Comparison of ENCODE assay signal across 35 mouse cellular contexts in genomic region chr14:57699461-57699970, GRCm38 (mm10). TPM values are rescaled to one million over a fixed set of nuclear protein-coding genes. Genes with fewer than 3 reads are reported as not detected.
DNase-seq lines count a peak whose midpoint lies in the region; ATAC-seq and TF ChIP-seq lines count a peak whose summit lies in the region.
"Had no signal": no experiment of that assay in that cellular context is flagged by ENCODE, and none has a peak within 500 bp of the region (broad histone marks: within the 10 kb centered on the region; RNA-seq: fewer than 3 reads in every experiment).

No protein-coding gene starts in this region.

- no peaks in the 10 kb centered on the region for H3K9me3 ChIP-seq in forebrain, embryonic 11.5 days (ENCODE audit: control insufficient read depth, low read length)
- H3K9me3 ChIP-seq in forebrain, embryonic 13.5 days (replicated peaks) = no peaks in the 10 kb centered on the region
- no peaks in the 10 kb centered on the region for H3K9me3 ChIP-seq in kidney, embryonic 15.5 days (replicated peaks)
- H3K9me3 ChIP-seq in ES-E14 (ENCODE audit: control insufficient read depth, insufficient read depth, low read depth, low read length) = no peaks in the 10 kb centered on the region
- H3K9me3 ChIP-seq: embryonic facial prominence, embryonic 10.5 days; embryonic facial prominence, embryonic 13.5 days; heart, embryonic 13.5 days had no signal

- in situ Hi-C loops in ES-E14 (cut with MboI; ENCODE audit: low sequenced_read_pairs in 2 of 2, unreplicated experiment in 2 of 2) = loop anchor here in 1 of 2 experiments (25.0 kb wide), 1 partner anchor 213 kb away; no protein-coding TSS in a partner anchor

- no peak for ATAC-seq in forebrain, embryonic 11.5 days (replicated peaks; ENCODE audit: low FRiP score)
- no peak for ATAC-seq in forebrain, embryonic 13.5 days
- 0 out of 2 replicates have a peak, but pooled peaks have one; percentile 25 for ATAC-seq in kidney, embryonic 15.5 days (replicated peaks; ENCODE audit: low FRiP score)
- ATAC-seq: activated CD4-positive, CD25-positive, alpha-beta regulatory T cell, adult 4 months; forebrain, embryonic 14.5 days; forebrain, postnatal 0 days; hindbrain, postnatal 0 days; inflammation-experienced regulatory T-cells, adult 6 months; intestine, embryonic 16.5 days had no signal

- H3K4me1 ChIP-seq in forebrain, embryonic 11.5 days (replicated peaks; ENCODE audit: control insufficient read depth, insufficient read depth, low read length) = peaks cover 4% of the 10 kb centered on the region; the same call in 1 of the 2 replicates
- H3K4me1 ChIP-seq in forebrain, embryonic 13.5 days = peaks cover 7% of the 10 kb centered on the region
- no peaks in the 10 kb centered on the region for H3K4me1 ChIP-seq in kidney, embryonic 15.5 days
- peaks cover 0 to 11% of the 10 kb centered on the region in 2 experiments; a peak in 2 of 4 replicates for H3K4me1 ChIP-seq in ES-E14 (ENCODE audit: control insufficient read depth in 2 of 2, insufficient read depth in 2 of 2, low read length in 2 of 2, poor library complexity in 1 of 2)
- peaks cover 1% of the 10 kb centered on the region; the same call in 1 of the 2 replicates for H3K4me1 ChIP-seq in bone marrow, adult 2 months (ENCODE audit: control insufficient read depth, insufficient read depth, low read length)
- H3K4me1 ChIP-seq: heart, embryonic 13.5 days had no signal

- 0 out of 2 replicates have a peak, but pooled peaks have one; percentile 0 for TF ChIP-seq POLR2A in bone marrow, adult 2 months (IDR thresholded peaks at IDR 0.05; ENCODE audit: borderline replicate concordance, control insufficient read depth, low read depth, low read length)

- H3K36me3 ChIP-seq in forebrain, embryonic 11.5 days (ENCODE audit: control insufficient read depth, insufficient read depth, low read length) = peaks cover 8% of the 10 kb centered on the region
- peaks cover 51% of the 10 kb centered on the region for H3K36me3 ChIP-seq in forebrain, embryonic 13.5 days (ENCODE audit: poor library complexity, severe bottlenecking)
- H3K36me3 ChIP-seq in kidney, embryonic 15.5 days = peaks cover 78% of the 10 kb centered on the region
- no peaks in the 10 kb centered on the region; the same call in 1 of the 2 replicates for H3K36me3 ChIP-seq in ES-E14 (ENCODE audit: control insufficient read depth, insufficient read depth, low read length, poor library complexity, severe bottlenecking)

- no peak overlapping the region for H3K27ac ChIP-seq in forebrain, embryonic 11.5 days (ENCODE audit: low read depth, low read length)
- H3K27ac ChIP-seq in forebrain, embryonic 13.5 days = no peak overlapping the region
- H3K27ac ChIP-seq in kidney, embryonic 15.5 days = no peak overlapping the region
- no peak overlapping the region for H3K27ac ChIP-seq in ES-E14 (ENCODE audit: insufficient read depth, low read depth, low read length, poor library complexity, severe bottlenecking)
- no peak overlapping the region for H3K27ac ChIP-seq in bone marrow, adult 2 months (ENCODE audit: control insufficient read depth, insufficient read depth, low read depth, low read length, poor library complexity)
- H3K27ac ChIP-seq: embryonic facial prominence, embryonic 10.5 days; embryonic facial prominence, embryonic 13.5 days; gastrocnemius, adult 2 months; heart, embryonic 13.5 days; hindbrain, embryonic 14.5 days; hindbrain, postnatal 0 days had no signal

- DNase-seq in forebrain, embryonic 11.5 days (ENCODE audit: low spot score) = peak; percentile 47
- no peak for DNase-seq in kidney, postnatal 25 days
- no peak for DNase-seq in ES-E14 (ENCODE audit: low read depth, low spot score)
- DNase-seq in adrenal gland, postnatal 14 days = no peak
- DNase-seq in natural killer cell, adult 2 months (ENCODE audit: low spot score in 2 of 2) = no peak
- DNase-seq: adrenal gland, adult 8-10 months; adrenal gland, postnatal 36 days; cerebellum, adult 11 months; cerebellum, adult 8-10 months; cerebellum, postnatal 10 days; cerebellum, postnatal 36 days; embryo, embryonic 11 days; forebrain, postnatal 0 days; gastrocnemius, adult 2 months; gastrocnemius, postnatal 14 days; heart, postnatal 14 days; heart, postnatal 4 days; kidney, adult 18-20 months had no signal

- TF ChIP-seq CTCF in bone marrow, adult 2 months (IDR thresholded peaks at IDR 0.05; ENCODE audit: control insufficient read depth, insufficient read depth, low read length) = no peak

- H3K27me3 ChIP-seq in forebrain, embryonic 11.5 days (ENCODE audit: control insufficient read depth, insufficient read depth, low read length) = no peaks in the 10 kb centered on the region
- no peaks in the 10 kb centered on the region for H3K27me3 ChIP-seq in forebrain, embryonic 13.5 days
- H3K27me3 ChIP-seq in kidney, embryonic 15.5 days = no peaks in the 10 kb centered on the region
- H3K27me3 ChIP-seq: embryonic facial prominence, embryonic 13.5 days; heart, embryonic 13.5 days had no signal

- H3K4me3 ChIP-seq in forebrain, embryonic 11.5 days (ENCODE audit: low read depth, low read length) = no peak overlapping the region
- H3K4me3 ChIP-seq in forebrain, embryonic 13.5 days = no peak overlapping the region
- H3K4me3 ChIP-seq in kidney, embryonic 15.5 days (replicated peaks) = no peak overlapping the region
- H3K4me3 ChIP-seq in ES-E14 (ENCODE audit: insufficient read depth in 1 of 2, low read depth in 1 of 2, low read length in 2 of 2, poor library complexity in 1 of 2, severe bottlenecking in 1 of 2) = peak overlapping the region; percentile 57 to 62
- no peak overlapping the region for H3K4me3 ChIP-seq in bone marrow, adult 2 months (replicated peaks; ENCODE audit: control insufficient read depth, low read depth, low read length)
- H3K4me3 ChIP-seq: embryonic facial prominence, embryonic 10.5 days; embryonic facial prominence, embryonic 13.5 days; erythroblast, embryonic 14.5 days; gastrocnemius, adult 2 months; heart, embryonic 13.5 days had no signal

- whole genome bisulfite sequencing in forebrain, embryonic 11.5 days = 94% methylated on average over 33 of the region's 33 CpGs
- WGBS in forebrain, embryonic 13.5 days = 95% methylated on average over 33 of the region's 33 CpGs
- 96% methylated on average over 33 of the region's 33 CpGs for WGBS in kidney, embryonic 15.5 days
- WGBS in bone marrow, adult 2 months = 96% methylated on average over 33 of the region's 33 CpGs

- no peak overlapping the region for H3K4me2 ChIP-seq in forebrain, embryonic 11.5 days (ENCODE audit: low read depth, low read length, severe bottlenecking)
- H3K4me2 ChIP-seq in forebrain, embryonic 13.5 days = no peak overlapping the region
- H3K4me2 ChIP-seq in kidney, embryonic 15.5 days = no peak overlapping the region
- H3K4me2 ChIP-seq: embryonic facial prominence, embryonic 13.5 days; heart, embryonic 13.5 days; hindbrain, embryonic 14.5 days had no signal

- no peak overlapping the region for H3K9ac ChIP-seq in forebrain, embryonic 11.5 days (ENCODE audit: low read length)
- H3K9ac ChIP-seq in forebrain, embryonic 13.5 days = no peak overlapping the region
- no peak overlapping the region for H3K9ac ChIP-seq in kidney, embryonic 15.5 days
- H3K9ac ChIP-seq in ES-E14 (ENCODE audit: insufficient read depth, low read depth, low read length, poor library complexity, severe bottlenecking) = peak overlapping the region; percentile 49
- H3K9ac ChIP-seq: embryonic facial prominence, embryonic 13.5 days; forebrain, postnatal 0 days; heart, embryonic 13.5 days; hindbrain, embryonic 14.5 days had no signal

TF ChIP-seq in ES-E14, 5 proteins besides CTCF, POLR2A, EP300 and RAD21:
- TF ChIP-seq HCFC1 (IDR thresholded peaks at IDR 0.05; ENCODE audit: borderline replicate concordance, insufficient read depth, low read length) (0 out of 2 replicates have a peak, but pooled peaks have one; percentile 21), ZNF384 (IDR thresholded peaks at IDR 0.05; ENCODE audit: low read depth, low read length) (no peak)

RNA-seq across cellular contexts. Expression of gene Xpo4, which starts 34.3 kb away (rescaled TPM):
- polyA plus RNA-seq in forebrain, embryonic 11.5 days (2014; fragmentation: Nextera tagmentation; extraction: Ambion mirVana) = 35.6 and 39.1 TPM in 2 replicates
- polyA plus RNA-seq in forebrain, embryonic 13.5 days (2015; fragmentation: Nextera tagmentation; extraction: Ambion mirVana) = 19.3 and 21.8 TPM in 2 replicates
- 22.4 and 24.0 TPM in 2 replicates for polyA plus RNA-seq in kidney, embryonic 15.5 days (2015; fragmentation: Nextera tagmentation; extraction: Ambion mirVana)
- 42.2 and 79.2 TPM in 2 replicates for total RNA-seq in ES-E14 (2012; rRNA removed)
- polyA plus RNA-seq in bone marrow, adult 2 months (2011; ENCODE audit: insufficient read depth, insufficient read length, low replicate concordance, missing spikeins) = 6.4 and 10.1 TPM in 2 replicates
- total RNA-seq in adrenal gland, postnatal 14 days (2021) = 28.2 and 30.0 TPM in 2 replicates

RNA-seq across cellular contexts. Expression of gene Gm49361, which starts 46.4 kb away (rescaled TPM):
- not detected in 2 replicates for polyA plus RNA-seq in forebrain, embryonic 11.5 days (2014; fragmentation: Nextera tagmentation; extraction: Ambion mirVana)
- polyA plus RNA-seq in forebrain, embryonic 13.5 days (2015; fragmentation: Nextera tagmentation; extraction: Ambion mirVana) = not detected in 2 replicates
- not detected in 2 replicates for polyA plus RNA-seq in kidney, embryonic 15.5 days (2015; fragmentation: Nextera tagmentation; extraction: Ambion mirVana)
- total RNA-seq in ES-E14 (2012; rRNA removed) = not detected in 2 replicates
- not detected in 2 replicates for polyA plus RNA-seq in bone marrow, adult 2 months (2011; ENCODE audit: insufficient read depth, insufficient read length, low replicate concordance, missing spikeins)
- 2.0 and 3.4 TPM in 2 replicates for total RNA-seq in adrenal gland, postnatal 14 days (2021)
- total RNA-seq: forebrain, postnatal 0 days; gastrocnemius, adult 2 months had no signal
- polyA plus RNA-seq: activated CD4-positive, CD25-positive, alpha-beta regulatory T cell, adult 4 months; cortical plate, adult 2 months; embryonic facial prominence, embryonic 10.5 days; embryonic facial prominence, embryonic 13.5 days; forebrain, embryonic 14.5 days; forebrain, postnatal 0 days; frontal cortex, adult 2 months; heart, embryonic 13.5 days; heart, embryonic 16.5 days; hindbrain, embryonic 11.5 days; hindbrain, embryonic 14.5 days; hindbrain, postnatal 0 days; inflammation-experienced regulatory T-cells, adult 6 months; intestine, embryonic 16.5 days had no signal

RNA-seq across cellular contexts. Expression of gene Lats2, which starts 58.7 kb away (rescaled TPM):
- 14.0 and 16.6 TPM in 2 replicates for polyA plus RNA-seq in forebrain, embryonic 11.5 days (2014; fragmentation: Nextera tagmentation; extraction: Ambion mirVana)
- polyA plus RNA-seq in forebrain, embryonic 13.5 days (2015; fragmentation: Nextera tagmentation; extraction: Ambion mirVana) = 7.8 and 8.3 TPM in 2 replicates
- 23.5 and 24.5 TPM in 2 replicates for polyA plus RNA-seq in kidney, embryonic 15.5 days (2015; fragmentation: Nextera tagmentation; extraction: Ambion mirVana)
- total RNA-seq in ES-E14 (2012; rRNA removed) = 6.1 and 9.1 TPM in 2 replicates
- 6.1 and 10.6 TPM in 2 replicates for polyA plus RNA-seq in bone marrow, adult 2 months (2011; ENCODE audit: insufficient read depth, insufficient read length, low replicate concordance, missing spikeins)
- total RNA-seq in adrenal gland, postnatal 14 days (2021) = 37.0 and 45.3 TPM in 2 replicates

Comparison
In these comparisons a context has a peak if more than half of its experiments do, and no peak if none do; other contexts are left out.
1. H3K4me3 ChIP-seq: peak in ES-E14 (2 of 2); none in forebrain, embryonic 11.5 days (single experiment), forebrain, embryonic 13.5 days (single experiment), kidney, embryonic 15.5 days (single experiment) and bone marrow, adult 2 months (single experiment).